Mouse (Mus musculus) T-helper 2 cell (primary cell): Measurements from ENCODE around the gene Olfr1217.
"Not testable (repeated sequence)": the region's sequence is repeated elsewhere in the genome, so short reads cannot be mapped to it uniquely, and the experiment has no call there.

ENCODE experiments used
- in situ Hi-C: fragments of 300-600 bp; cut with MboI, MseI; formaldehyde crosslinking; loops from one replicate; pipeline ENCODE4 v1.15.1; 2025; ENCODE audit warnings: high pct_unique_total_duplicates

Olfr1217 gene

GRCm38 (mm10) chr2:89031965-89032364 is at the start of gene Olfr1217:
Olfr1217 (minus strand) TSS chr2:89032065.
- in situ Hi-C loops: no loop called here

GRCm38 (mm10) chr2:89081487-89081886 is 49.6 kb upstream of the Olfr1217 start:
- in situ Hi-C loops: no loop called here

GRCm38 (mm10) chr2:89061087-89061486 is 29.2 kb upstream of the Olfr1217 start, which contains the start of gene Olfr1218:
Olfr1218 (minus strand) TSS chr2:89061187.
- in situ Hi-C loops: no loop called here

- in situ Hi-C loops: not testable (repeated sequence)
Observed at GRCm38 (mm10) chr2:89021436-89021835, 10.4 kb downstream of the Olfr1217 start.

- in situ Hi-C loops: no loop called here
Observed at GRCm38 (mm10) chr2:89018240-89018639, 13.6 kb downstream of the Olfr1217 start, which contains the start of gene Olfr1216. Olfr1216 (minus strand) TSS chr2:89018340.

GRCm38 (mm10) chr2:89006873-89007272 is 25.0 kb downstream of the Olfr1217 start, which contains the start of gene Olfr1215:
Olfr1215 (minus strand) TSS chr2:89006973.
- in situ Hi-C loops: no loop called here

- in situ Hi-C loops: no loop called here
Observed at GRCm38 (mm10) chr2:88992553-88992952, 39.3 kb downstream of the Olfr1217 start, which contains the start of gene Olfr1214. Olfr1214 (minus strand) TSS chr2:88992653.

- in situ Hi-C loops: no loop called here
Observed at GRCm38 (mm10) chr2:88980181-88980580, 51.7 kb downstream of the Olfr1217 start, which contains the start of gene Gm13762. Gm13762 (minus strand) TSS chr2:88980281.
